Mouse (Mus musculus): ENCODE measurements around the gene Ulk4.

Gene Ulk4

GRCm38 (mm10) chr9:121299976-121300570 lies 23.1 kb upstream of the Ulk4 start:
- DNase-seq (ENCODE audit: low spot score): no peak

DNA sequence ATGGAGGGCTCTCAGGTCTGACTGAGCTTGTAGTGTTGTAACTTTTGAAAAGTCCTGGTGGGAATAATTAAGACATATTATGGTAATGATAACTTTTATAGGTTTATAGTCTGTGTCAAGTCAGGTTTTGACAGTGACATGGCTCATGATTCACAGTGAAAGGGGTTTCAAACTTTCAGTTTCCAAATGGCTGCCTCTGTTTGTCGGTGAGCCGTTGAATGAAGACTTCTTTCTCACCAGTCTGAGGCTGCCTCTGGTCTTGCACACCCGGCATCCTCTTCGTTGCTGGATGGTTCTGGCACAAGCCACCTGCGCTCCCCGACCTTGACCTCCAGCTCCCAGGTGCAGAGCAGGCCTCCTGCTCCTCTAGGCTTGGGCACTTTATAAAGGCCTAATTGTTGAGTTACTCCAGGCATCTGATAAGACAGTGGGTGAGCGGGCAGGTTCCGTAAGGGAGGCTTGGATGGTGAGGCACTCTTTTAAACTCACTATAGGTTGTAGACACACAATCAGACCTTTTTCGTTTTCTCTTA lies 22.3 kb upstream of the Ulk4 start:
- no peak for DNase-seq (ENCODE audit: low spot score)

GRCm38 (mm10) chr9:121298411-121299091 lies 21.6 kb upstream of the Ulk4 start:
- no peak for DNase-seq (ENCODE audit: low spot score)

GRCm38 (mm10) chr9:121298065-121298398 lies 21.0 kb upstream of the Ulk4 start:
- DNase-seq (ENCODE audit: low spot score): no peak

DNA sequence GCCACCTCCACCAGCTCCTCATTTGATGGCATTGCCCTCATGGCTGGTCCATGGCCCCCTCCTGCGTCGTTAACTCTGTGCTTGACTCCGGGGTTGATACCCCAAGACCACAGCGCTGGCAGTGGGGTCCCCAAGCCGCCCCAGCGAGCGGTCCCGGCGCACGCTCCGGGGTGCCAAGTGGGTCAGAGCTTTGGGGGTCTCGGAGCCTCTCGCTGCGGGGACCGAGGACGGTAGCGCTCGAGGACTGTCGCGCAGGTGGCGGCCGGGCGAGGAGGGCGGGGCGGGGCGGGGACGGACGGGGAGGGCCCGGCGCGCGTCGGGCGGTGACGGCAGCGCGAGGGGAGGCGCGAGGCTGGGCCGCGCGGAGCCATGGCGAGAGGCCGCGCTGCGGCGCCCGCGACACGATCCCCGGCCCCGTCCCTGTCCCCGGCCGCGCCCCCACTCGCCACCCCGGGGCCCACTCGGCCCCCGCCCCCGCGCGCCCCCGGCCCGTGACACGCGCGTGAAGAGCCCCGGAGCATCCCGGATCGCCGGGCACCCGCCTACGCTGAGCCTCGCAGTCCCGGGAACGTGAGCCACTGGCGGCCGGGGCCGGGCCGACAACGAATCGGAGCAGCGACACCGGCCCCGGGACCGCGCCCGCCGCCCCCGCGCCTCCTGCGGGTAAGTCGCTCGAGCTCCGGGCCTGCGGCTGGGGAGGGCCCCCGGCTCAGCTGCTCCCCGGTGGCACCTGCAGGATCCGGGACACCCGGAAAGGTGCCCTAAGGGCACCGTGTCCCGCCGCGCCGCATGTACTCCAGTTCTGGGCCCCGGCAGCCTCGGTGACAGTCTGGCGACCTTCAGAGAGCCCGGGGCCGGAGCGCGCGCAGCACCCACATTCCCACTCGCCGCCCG lies 20.4 kb upstream of the Ulk4 start, which contains the start of gene Trak1:
Trak1 (plus strand) TSS at position 332 of the 894 bp plus-strand sequence.
- peak; percentile 45 for DNase-seq (ENCODE audit: low spot score)

DNA sequence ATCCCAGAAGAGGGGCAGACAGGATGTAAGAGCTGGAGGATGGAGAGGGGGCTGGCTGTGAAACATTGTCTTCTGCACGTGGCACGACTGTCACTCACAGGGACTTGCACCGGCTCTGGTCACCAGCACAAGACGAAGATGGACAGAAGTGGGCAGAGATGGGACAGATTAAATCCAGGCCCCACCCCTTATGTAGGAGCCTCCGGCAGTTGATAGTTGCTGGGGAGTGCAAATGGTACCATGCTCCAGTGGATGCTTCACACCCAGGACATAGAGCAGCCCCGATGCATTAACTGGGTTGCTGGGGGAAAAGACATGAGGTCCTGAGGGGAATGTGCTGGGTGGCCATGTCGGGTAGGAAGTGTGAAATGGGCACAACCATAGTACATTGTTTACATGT lies 18.2 kb upstream of the Ulk4 start:
- DNase-seq (ENCODE audit: low spot score): no peak

- no peak for DNase-seq (ENCODE audit: low spot score)
Observed at GRCm38 (mm10) chr9:121293187-121293586, 16.2 kb upstream of the Ulk4 start.

- DNase-seq (ENCODE audit: low spot score): no peak
Observed at GRCm38 (mm10) chr9:121291275-121291674, 14.3 kb upstream of the Ulk4 start.

- DNase-seq (ENCODE audit: low spot score): no peak
Observed at GRCm38 (mm10) chr9:121286325-121286901, 9.4 kb upstream of the Ulk4 start.

DNA sequence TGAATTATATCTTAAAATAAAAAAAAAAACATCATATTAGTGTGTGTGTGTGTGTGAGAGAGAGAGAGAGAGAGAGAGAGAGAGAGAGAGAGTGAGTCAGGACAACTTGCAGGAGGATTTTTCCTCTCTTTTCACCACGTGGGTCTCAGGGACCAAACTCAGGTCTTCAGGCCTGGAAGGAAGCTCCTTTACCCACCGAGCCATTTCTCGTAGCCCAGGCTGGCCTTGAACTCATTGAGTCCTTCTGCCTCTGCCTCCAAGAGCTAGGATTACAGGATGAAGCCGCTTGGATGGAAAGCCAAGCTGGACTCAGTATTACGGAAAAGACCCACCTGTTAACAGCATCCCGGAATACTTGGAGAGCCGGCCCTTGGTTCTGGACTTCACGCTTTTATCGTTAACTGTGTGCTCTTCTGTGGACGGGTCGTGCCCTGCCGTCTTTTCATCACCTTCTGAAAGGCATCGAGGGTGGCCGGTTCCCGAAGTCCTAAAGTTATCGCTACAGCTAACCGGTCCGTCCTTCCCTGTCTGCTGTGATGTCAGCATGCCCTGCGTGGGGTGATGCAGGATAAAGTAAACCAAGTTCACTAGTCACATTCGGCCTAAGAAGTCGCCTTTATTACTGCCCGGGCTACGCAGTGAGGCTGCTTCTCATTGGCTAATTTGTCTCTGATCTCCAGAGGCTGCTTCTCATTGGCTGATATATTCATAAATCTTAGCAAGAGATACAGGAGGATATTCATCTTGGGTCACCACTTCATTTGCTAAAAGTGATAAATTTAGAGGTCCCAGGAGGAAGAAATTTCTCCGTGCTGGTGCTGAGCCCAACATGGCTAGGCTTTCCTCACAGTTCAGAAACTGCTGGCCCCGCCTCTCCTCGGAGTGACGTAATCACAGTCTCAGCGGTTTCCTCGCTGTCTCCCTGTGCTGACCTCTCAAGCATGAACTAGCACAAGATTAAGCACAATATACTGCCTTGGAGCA lies 8.6 kb upstream of the Ulk4 start:
- no peak for DNase-seq (ENCODE audit: low spot score)

DNA sequence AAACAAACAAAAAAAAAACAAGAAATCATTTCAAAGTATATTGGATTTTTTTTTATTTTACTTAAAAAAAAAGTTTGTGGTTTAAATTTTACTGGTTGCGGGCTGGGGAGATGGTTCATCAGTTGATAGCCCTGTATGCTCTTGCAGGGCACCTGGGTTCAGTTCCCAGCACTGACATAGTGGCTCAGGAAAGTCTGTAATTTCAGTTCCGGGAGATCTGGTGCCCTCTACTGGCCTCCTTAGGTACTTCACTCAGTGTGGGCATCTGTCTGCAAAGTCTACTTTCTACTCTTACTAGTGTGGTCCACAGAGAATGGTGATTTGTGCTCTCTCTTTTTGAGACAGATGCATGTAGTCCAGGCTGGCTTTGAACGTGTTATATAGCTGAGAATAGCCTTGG lies 7.4 kb upstream of the Ulk4 start:
- DNase-seq (ENCODE audit: low spot score): no peak

- no peak for DNase-seq (ENCODE audit: low spot score)
Observed at GRCm38 (mm10) chr9:121283620-121284185, 6.7 kb upstream of the Ulk4 start.

GRCm38 (mm10) chr9:121281891-121282290 lies 4.9 kb upstream of the Ulk4 start:
- no peak for DNase-seq (ENCODE audit: low spot score)

DNA sequence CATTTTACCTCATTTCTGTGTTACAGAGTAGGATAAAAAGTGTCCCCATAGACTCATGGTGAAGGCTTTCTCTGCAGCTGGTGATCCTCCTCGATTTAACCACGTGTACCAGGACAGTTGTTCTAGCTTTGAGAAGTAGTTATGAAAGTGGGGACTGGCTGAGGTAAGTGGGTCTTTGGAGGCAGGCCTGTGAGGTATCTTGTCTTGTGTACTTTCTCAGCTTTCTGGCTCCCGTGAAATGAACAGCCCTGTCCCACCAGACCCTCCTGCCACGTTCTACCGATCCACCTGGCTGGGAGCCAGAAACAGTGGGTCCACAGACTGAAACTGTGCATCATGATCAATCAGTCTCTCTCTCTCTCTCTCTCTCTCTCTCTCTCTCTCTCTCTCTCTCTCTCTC lies 2.2 kb upstream of the Ulk4 start:
- DNase-seq (ENCODE audit: low spot score): no peak

DNA sequence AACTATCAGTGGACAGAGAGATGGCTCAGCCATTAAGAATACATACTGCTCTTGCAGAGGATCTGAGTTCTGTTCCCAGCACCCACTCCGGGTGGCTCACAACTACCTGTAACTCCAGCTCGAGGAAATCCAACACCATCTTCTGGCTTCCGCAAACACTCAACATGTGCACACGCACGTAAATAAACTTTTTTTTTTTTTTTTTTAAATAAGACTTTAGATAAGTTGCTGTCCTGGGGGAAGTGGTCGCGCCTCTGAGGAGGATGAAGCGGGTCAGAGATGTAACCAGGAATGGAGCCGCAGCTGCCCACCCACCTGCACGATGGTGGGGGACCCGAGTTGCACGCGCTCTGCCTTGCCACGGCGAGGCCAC lies 266 bp downstream of the Ulk4 start:
- no peak for DNase-seq (ENCODE audit: low spot score)

DNA sequence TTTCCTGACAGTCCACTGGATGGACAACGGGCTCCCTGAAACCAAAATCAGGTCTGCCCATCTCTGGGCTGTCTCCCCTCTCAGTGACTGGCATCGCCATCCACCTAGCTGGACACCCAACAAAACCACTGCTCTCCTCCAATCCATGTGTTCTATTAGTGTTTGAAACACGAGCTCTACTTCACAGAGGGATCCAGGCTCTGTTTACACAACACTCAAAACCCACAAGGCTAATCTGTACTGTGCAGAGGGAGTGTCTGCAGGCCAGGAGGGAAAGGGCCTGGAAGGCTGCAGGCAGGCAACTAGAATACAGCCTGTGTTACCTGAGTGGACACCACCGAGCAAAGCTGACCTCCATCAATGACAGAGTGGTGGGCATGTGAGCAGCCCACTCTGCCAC lies 5.4 kb downstream of the Ulk4 start:
- DNase-seq (ENCODE audit: low spot score): no peak

DNA sequence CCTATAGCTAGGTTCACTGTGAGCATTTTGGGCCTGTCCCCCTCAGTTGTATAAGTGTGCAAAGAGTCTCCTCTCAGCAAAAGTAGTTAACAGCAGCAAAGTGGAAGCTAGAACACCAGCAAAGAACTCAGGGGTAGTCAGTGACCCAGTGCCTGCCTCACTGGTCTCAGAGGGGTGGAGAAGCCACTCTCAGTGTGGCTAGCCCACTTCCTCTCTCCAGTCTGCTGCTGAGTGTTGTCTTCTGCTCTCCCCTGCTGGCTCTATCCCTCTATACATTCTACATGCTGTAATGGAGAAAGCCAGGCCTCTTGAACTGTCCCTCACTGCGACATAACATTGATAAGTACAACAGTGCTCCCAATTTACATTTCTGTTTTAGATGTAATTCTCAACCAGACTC lies 5.8 kb downstream of the Ulk4 start:
- DNase-seq (ENCODE audit: low spot score): no peak

- no peak for DNase-seq (ENCODE audit: low spot score)
Observed at GRCm38 (mm10) chr9:121265307-121265706, 11.7 kb downstream of the Ulk4 start.

DNA sequence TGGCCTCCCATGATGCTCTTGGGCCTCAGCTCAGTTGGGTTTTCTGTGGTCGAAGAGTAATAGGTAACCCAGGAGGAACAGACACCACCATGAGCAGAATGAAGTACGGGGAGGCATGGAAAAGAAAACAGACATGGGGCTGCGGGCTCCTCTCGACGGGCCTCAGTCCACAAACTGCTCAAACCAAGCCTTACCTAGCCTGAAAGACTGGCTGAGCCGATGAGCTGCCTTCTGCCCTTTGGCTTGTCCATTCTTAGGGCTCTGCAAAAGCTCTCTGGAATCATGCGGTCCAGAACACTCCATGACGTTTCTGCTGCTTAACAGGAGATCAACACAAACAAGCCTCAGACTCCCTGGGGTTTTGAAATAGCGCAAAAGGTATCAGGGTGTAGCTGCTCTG lies 19.9 kb downstream of the Ulk4 start:
- no peak for DNase-seq (ENCODE audit: low spot score)

DNA sequence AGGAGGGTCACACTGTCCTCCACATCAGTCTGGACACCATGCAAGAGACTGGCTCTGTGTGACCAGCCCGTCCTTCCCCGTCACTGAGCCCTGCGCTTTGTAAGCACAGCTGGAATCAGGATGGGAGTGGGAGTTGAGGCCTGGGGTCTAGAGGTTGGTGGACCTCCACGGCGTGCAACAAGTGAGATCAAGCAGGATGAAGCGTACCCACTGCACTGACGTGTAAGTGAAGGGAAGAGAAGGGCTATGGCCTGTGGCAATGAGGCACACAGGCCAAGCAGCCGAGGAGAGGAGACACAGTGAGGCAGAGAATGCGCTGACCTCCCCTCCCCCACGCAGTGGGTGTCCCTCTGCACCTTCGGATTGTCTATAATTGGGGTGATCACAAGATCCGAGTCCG lies 22.2 kb downstream of the Ulk4 start:
- DNase-seq (ENCODE audit: low spot score): no peak

DNA sequence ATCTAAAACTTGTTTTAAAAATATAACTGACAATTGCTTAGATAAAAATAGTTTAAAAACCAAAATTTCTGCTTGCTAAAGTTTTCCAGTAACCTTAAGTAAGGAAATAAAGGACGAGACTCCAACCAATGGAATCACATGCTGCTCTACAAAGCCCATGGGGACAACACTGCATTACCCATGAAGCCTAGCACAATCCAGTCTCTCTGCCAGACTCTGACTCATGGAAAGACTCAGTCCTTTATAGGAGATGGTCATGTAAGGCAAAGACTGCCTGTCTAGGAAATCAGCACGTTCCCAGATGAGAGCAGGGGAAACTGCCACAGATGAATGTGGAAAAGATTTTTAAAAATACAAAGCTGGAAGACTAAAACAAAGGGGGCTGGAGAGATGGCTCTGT lies 23.0 kb downstream of the Ulk4 start:
- no peak for DNase-seq (ENCODE audit: low spot score)
